Mouse (Mus musculus) layer of hippocampus, postnatal 25 days (tissue): ENCODE measurements around the gene Olfr969. TPM values are rescaled to one million over a fixed set of nuclear protein-coding genes. Genes with fewer than 3 reads are reported as not detected.
"Not testable (repeated sequence)": the region's sequence is repeated elsewhere in the genome, so short reads cannot be mapped to it uniquely, and the experiment has no call there.

Experiments used
- DNase-seq, 2 experiments: peaks; one replicate each; pipeline ENCODE4 v3.0.0; 2022; ENCODE audit warnings: mixed read lengths in 2 of 2, low spot score in 1 of 2; ENCODE audit errors: extremely low spot score in 1 of 2
- total RNA-seq, 2 experiments: library from RNA; stranded (reverse); gene quantifications; 2 replicates each; pipeline ENCODE4 v1.2.3; 2021

Olfr969 gene
- not detected for total RNA-seq

- no peak for DNase-seq
Observed at GRCm38 (mm10) chr9:39790558-39790957, at the start of gene Olfr969. Gene Olfr969 (plus strand): TSS chr9:39790945.

DNA sequence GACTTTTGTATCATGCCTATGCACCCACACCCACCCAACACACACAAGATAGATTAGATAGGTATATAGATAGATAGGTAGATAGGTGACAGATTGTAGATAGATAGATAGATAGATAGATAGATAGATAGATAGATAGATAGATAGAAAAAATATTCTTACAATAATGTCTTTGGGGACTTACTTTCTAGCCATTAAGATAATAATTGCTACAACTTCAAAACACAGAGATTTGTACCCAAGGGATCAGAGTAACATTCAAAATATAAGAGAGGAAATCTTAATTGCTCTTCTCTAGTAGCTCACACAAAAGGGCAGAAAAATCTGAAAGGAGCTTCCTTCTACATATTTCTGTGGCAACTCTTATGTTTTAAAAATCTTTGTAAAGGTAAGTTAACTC is 44.8 kb upstream of the Olfr969 start, which contains the start of gene Olfr967:
Olfr967 (plus strand) TSS at position 301 of the 400 bp plus-strand sequence.
- no peak for DNase-seq

DNA sequence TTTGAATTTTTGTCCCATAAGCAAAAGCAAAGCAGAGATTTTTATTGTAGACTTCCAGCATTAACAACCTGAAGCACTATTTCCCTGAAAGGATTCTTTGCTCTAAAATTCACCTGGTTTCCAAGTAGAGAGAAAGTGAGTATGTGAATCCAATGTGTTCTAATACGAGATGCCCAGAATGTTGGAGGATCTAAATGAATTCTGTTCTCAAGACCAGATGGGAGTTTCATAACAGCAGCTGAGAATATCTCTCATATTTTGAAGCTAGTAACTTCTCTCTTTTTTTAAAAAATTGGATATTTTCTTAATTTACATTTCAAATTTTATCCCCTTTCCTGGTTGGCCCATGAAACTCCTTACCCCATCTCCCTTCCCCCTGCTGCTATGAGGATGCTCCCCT is 44.3 kb upstream of the Olfr969 start:
- no peak for DNase-seq

DNA sequence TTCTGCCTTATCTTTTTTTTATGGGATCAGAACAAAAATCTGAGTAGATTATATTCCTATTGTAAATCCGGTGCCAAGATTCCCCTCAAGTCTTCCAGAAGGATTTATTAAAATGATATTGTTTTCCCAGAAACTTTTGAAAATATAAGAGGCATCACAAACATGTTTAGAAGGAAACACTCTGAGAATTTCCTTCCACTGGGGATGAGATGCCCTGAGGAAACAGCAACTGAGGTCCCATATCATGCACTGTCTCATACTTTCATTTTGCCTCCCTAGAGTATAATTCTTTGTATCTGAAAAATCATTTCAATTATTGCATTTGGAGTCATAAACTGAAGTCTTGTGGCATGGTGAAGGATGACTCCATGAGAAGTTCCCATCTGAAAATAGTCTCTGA is 7.6 kb upstream of the Olfr969 start, which contains the start of gene Olfr968:
Olfr968 (minus strand) TSS at position 101 of the 400 bp plus-strand sequence.
- no peak for DNase-seq

- DNase-seq = no peak
Observed at GRCm38 (mm10) chr9:39808560-39808959, 17.8 kb downstream of the Olfr969 start, which contains the start of gene Olfr970. Gene Olfr970 (plus strand): TSS chr9:39808860.

GRCm38 (mm10) chr9:39836576-39836975 is 45.8 kb downstream of the Olfr969 start, which contains the start of gene Olfr971:
Gene Olfr971 (plus strand): TSS chr9:39836876.
- not testable (repeated sequence) for DNase-seq

Other genes with a start within 250 kb of the Olfr969 start
- gene Olfr958, start 236.9 kb upstream of the Olfr969 start, total RNA-seq = not detected
- not detected for gene Olfr959, start 215.4 kb upstream of the Olfr969 start, total RNA-seq
- 1 to 10 TPM; 3.6 to 6.4 TPM for gene AW551984, start 186.5 kb upstream of the Olfr969 start, total RNA-seq
- not detected for gene Olfr148, start 180.3 kb upstream of the Olfr969 start, total RNA-seq
- not detected for gene Olfr960, start 169.6 kb upstream of the Olfr969 start, total RNA-seq
- not detected for gene Olfr961, start 145.9 kb upstream of the Olfr969 start, total RNA-seq
- gene Olfr963, start 123.7 kb upstream of the Olfr969 start, total RNA-seq = not detected
- gene Olfr149, start 83.8 kb upstream of the Olfr969 start, total RNA-seq = not detected
- not detected for gene Olfr965, start 79.6 kb upstream of the Olfr969 start, total RNA-seq
- not detected for gene Olfr150, start 60.0 kb upstream of the Olfr969 start, total RNA-seq
- gene Olfr967, start 44.7 kb upstream of the Olfr969 start, total RNA-seq = not detected
- not detected for gene Olfr968, start 7.7 kb upstream of the Olfr969 start, total RNA-seq
- gene Olfr970, start 17.9 kb downstream of the Olfr969 start, total RNA-seq = not detected
- gene Olfr971, start 45.9 kb downstream of the Olfr969 start, total RNA-seq = not detected
- not detected for gene Olfr972, start 75.5 kb downstream of the Olfr969 start, total RNA-seq
- not detected for gene Olfr229, start 116.4 kb downstream of the Olfr969 start, total RNA-seq
- not detected for gene Olfr974, start 146.6 kb downstream of the Olfr969 start, total RNA-seq
- not detected for gene Olfr975, start 161.1 kb downstream of the Olfr969 start, total RNA-seq
- gene Olfr976, start 170.2 kb downstream of the Olfr969 start, total RNA-seq = not detected
- not detected for gene Olfr978, start 201.2 kb downstream of the Olfr969 start, total RNA-seq
- not detected for gene Olfr979, start 212.5 kb downstream of the Olfr969 start, total RNA-seq
- gene Olfr980, start 218.6 kb downstream of the Olfr969 start, total RNA-seq = not detected
- gene Olfr981, start 230.5 kb downstream of the Olfr969 start, total RNA-seq = not detected